Mouse (Mus musculus) liver, embryonic 15.5 days (tissue): Measurements from ENCODE around the gene Agrn. TPM values are rescaled to one million over a fixed set of nuclear protein-coding genes. Genes with fewer than 3 reads are reported as not detected.
A peak's percentile ranks its signal among the peaks of the same experiment; 100 is the strongest.

Source experiments
- ATAC-seq: fragments of 200-750 bp; cut with Nextera tagmentation; 2 replicates; pipeline ENCODE4 v1.8.0; 2017; ENCODE audit warnings: moderate number of reproducible peaks, mild to moderate bottlenecking, moderate library complexity; ENCODE audit not compliant: insufficient read depth
- H3K27ac ChIP-seq: fragments of 300-500 bp; sonication (generic); replicated peaks from 2 replicates; pipeline ENCODE4 v1.5.1; 2015; ENCODE audit warnings: mild to moderate bottlenecking, inconsistent platforms
- H3K27me3 ChIP-seq: fragments of 300-500 bp; sonication (generic); 2 replicates; pipeline ENCODE4 v1.6.1; 2015; ENCODE audit warnings: mild to moderate bottlenecking, inconsistent platforms
- H3K36me3 ChIP-seq: fragments of 300-500 bp; sonication (generic); replicated peaks from 2 replicates; pipeline ENCODE4 v1.6.1; 2015; ENCODE audit warnings: moderate library complexity, mild to moderate bottlenecking, inconsistent platforms
- H3K4me1 ChIP-seq: fragments of 300-500 bp; sonication (generic); replicated peaks from 2 replicates; pipeline ENCODE4 v1.6.1; 2015; ENCODE audit warnings: inconsistent platforms
- H3K4me2 ChIP-seq: fragments of 300-500 bp; sonication (generic); 2 replicates; pipeline ENCODE4 v1.6.1; 2015; ENCODE audit warnings: moderate library complexity, mild to moderate bottlenecking, inconsistent platforms
- H3K4me3 ChIP-seq: fragments of 300-500 bp; sonication (generic); replicated peaks from 2 replicates; pipeline ENCODE4 v1.5.1; 2015; ENCODE audit warnings: mild to moderate bottlenecking, inconsistent platforms
- H3K9ac ChIP-seq: fragments of 300-500 bp; sonication (generic); 2 replicates; pipeline ENCODE4 v1.6.1; 2015; ENCODE audit warnings: moderate library complexity, mild to moderate bottlenecking, inconsistent platforms
- H3K9me3 ChIP-seq: fragments of 300-500 bp; sonication (generic); replicated peaks from 2 replicates; pipeline ENCODE4 v1.6.1; 2016; ENCODE audit warnings: inconsistent platforms
- WGBS: fragments of 180-500 bp; shearing (Covaris S2); methylation state at CpG from one replicate; pipeline ENCODE4 v1.1.7; 2015; ENCODE audit warnings: mixed read lengths; ENCODE audit not compliant: insufficient replicate concordance; 5-methylcytosine and 5-hydroxymethylcytosine counted together
- polyA plus RNA-seq: library from polyadenylated mRNA; unstranded; fragments of >200 nt; fragmentation: Nextera tagmentation; extraction: Ambion mirVana; gene quantifications from 2 replicates; pipeline ENCODE4 v1.2.1, GENCODE M21; 2015

Gene Agrn
- polyA plus RNA-seq, 1 experiment from 2014 or later = 6.7 TPM

GRCm38 (mm10) chr4:156219936-156220335, 22.6 kb upstream of the Agrn start:
- H3K9ac ChIP-seq = no peak overlapping the region
- no peaks in the 10 kb centered on the region for H3K36me3 ChIP-seq
- H3K27ac ChIP-seq = no peak overlapping the region
- H3K27me3 ChIP-seq = peaks cover 37% of the 10 kb centered on the region
- H3K4me1 ChIP-seq = 0 out of 2 replicates have a peak, but pooled peaks cover 4% of the 10 kb centered on the region
- ATAC-seq = no peak
- no peak overlapping the region for H3K4me3 ChIP-seq
- H3K9me3 ChIP-seq = no peaks in the 10 kb centered on the region
- H3K4me2 ChIP-seq = no peak overlapping the region
- WGBS = 77% methylated on average over 11 of the region's 11 CpGs

DNA sequence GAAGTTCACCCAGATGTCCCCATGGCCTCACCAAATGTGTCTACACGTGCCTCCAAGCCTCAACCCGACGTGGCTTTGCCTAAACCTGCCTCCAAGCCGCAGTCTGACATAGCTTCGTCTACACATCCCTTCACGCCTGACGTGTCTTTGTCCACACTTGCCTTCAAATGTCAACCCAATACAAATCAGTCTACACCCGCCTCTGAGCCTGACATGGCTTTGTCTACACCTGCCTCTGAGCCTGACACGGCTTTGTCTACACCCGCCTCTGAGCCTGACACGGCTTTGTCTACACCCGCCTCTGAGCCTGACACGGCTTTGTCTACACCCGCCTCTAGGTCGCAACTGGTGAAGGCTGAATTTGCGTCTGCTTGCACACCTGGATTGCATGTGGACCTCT, 20.6 kb upstream of the Agrn start:
- Histone ChIP-seq H3K9ac (no peak overlapping the region), H3K27me3 (peaks cover 33% of the 10 kb centered on the region), H3K4me2 (no peak overlapping the region), H3K27ac (no peak overlapping the region), H3K4me3 (no peak overlapping the region), H3K4me1 (0 out of 2 replicates have a peak, but pooled peaks cover 4% of the 10 kb centered on the region), H3K36me3 (no peaks in the 10 kb centered on the region), H3K9me3 (no peaks in the 10 kb centered on the region)
- WGBS = 68% methylated on average over 16 of the region's 16 CpGs
- ATAC-seq = no peak

GRCm38 (mm10) chr4:156217022-156217669, 19.9 kb upstream of the Agrn start:
- Histone ChIP-seq H3K36me3 (no peaks in the 10 kb centered on the region), H3K4me3 (no peak overlapping the region), H3K27me3 (peaks cover 37% of the 10 kb centered on the region), H3K27ac (no peak overlapping the region), H3K4me2 (no peak overlapping the region), H3K4me1 (0 out of 2 replicates have a peak, but pooled peaks cover 4% of the 10 kb centered on the region), H3K9ac (no peak overlapping the region), H3K9me3 (no peaks in the 10 kb centered on the region)
- 71% methylated on average over 16 of the region's 16 CpGs for WGBS
- ATAC-seq = no peak

GRCm38 (mm10) chr4:156216196-156216595, 18.9 kb upstream of the Agrn start:
- Histone ChIP-seq H3K36me3 (no peaks in the 10 kb centered on the region), H3K27me3 (peaks cover 40% of the 10 kb centered on the region), H3K4me1 (0 out of 2 replicates have a peak, but pooled peaks cover 4% of the 10 kb centered on the region), H3K4me2 (no peak overlapping the region), H3K9ac (no peak overlapping the region), H3K27ac (no peak overlapping the region), H3K9me3 (no peaks in the 10 kb centered on the region), H3K4me3 (no peak overlapping the region)
- ATAC-seq = no peak
- WGBS = 70% methylated on average over 2 of the region's 2 CpGs

GRCm38 (mm10) chr4:156215649-156216048, 18.4 kb upstream of the Agrn start, which contains the start of gene Perm1:
Perm1 (plus strand) TSS chr4:156215868.
- ATAC-seq = no peak
- WGBS = 54% methylated on average over 4 of the region's 4 CpGs

GRCm38 (mm10) chr4:156213134-156213533, 15.8 kb upstream of the Agrn start:
- H3K27me3 ChIP-seq = peaks cover 45% of the 10 kb centered on the region
- H3K4me2 ChIP-seq = no peak overlapping the region
- 74% methylated on average over 13 of the region's 13 CpGs for WGBS
- H3K9ac ChIP-seq = no peak overlapping the region
- H3K36me3 ChIP-seq = no peaks in the 10 kb centered on the region
- no peak overlapping the region for H3K27ac ChIP-seq
- no peaks in the 10 kb centered on the region for H3K4me1 ChIP-seq
- no peak overlapping the region for H3K4me3 ChIP-seq
- ATAC-seq = no peak
- H3K9me3 ChIP-seq = no peaks in the 10 kb centered on the region

More at GRCm38 (mm10) chr4:156215649-156216048, 18.4 kb upstream of the Agrn start, which contains the start of gene Perm1:
- Histone ChIP-seq H3K4me1 (no peaks in the 10 kb centered on the region), H3K27me3 (peaks cover 41% of the 10 kb centered on the region), H3K9me3 (no peaks in the 10 kb centered on the region), H3K9ac (no peak within 1 kb of the TSS), H3K4me2 (no peak within 1 kb of the TSS), H3K4me3 (no peak within 1 kb of the TSS), H3K27ac (no peak within 1 kb of the TSS), H3K36me3 (no peaks in the 10 kb centered on the region)

- H3K4me2 ChIP-seq = no peak overlapping the region
- H3K27ac ChIP-seq = no peak overlapping the region
- no peaks in the 10 kb centered on the region for H3K4me1 ChIP-seq
- no peaks in the 10 kb centered on the region for H3K36me3 ChIP-seq
- 48% methylated on average over 13 of the region's 13 CpGs for WGBS
- H3K4me3 ChIP-seq = no peak overlapping the region
- ATAC-seq = no peak
- no peaks in the 10 kb centered on the region for H3K9me3 ChIP-seq
- H3K27me3 ChIP-seq = peaks cover 46% of the 10 kb centered on the region
- H3K9ac ChIP-seq = no peak overlapping the region
Observed at GRCm38 (mm10) chr4:156209963-156210635, 12.8 kb upstream of the Agrn start.

- Histone ChIP-seq H3K27me3 (peaks cover 54% of the 10 kb centered on the region), H3K9ac (no peak overlapping the region), H3K27ac (no peak overlapping the region), H3K9me3 (no peaks in the 10 kb centered on the region), H3K4me3 (no peak overlapping the region), H3K4me1 (peaks cover 11% of the 10 kb centered on the region), H3K4me2 (no peak overlapping the region), H3K36me3 (no peaks in the 10 kb centered on the region)
- no peak for ATAC-seq
- 65% methylated on average over 4 of the region's 4 CpGs for WGBS
Observed at GRCm38 (mm10) chr4:156208872-156209271, 11.6 kb upstream of the Agrn start.

DNA sequence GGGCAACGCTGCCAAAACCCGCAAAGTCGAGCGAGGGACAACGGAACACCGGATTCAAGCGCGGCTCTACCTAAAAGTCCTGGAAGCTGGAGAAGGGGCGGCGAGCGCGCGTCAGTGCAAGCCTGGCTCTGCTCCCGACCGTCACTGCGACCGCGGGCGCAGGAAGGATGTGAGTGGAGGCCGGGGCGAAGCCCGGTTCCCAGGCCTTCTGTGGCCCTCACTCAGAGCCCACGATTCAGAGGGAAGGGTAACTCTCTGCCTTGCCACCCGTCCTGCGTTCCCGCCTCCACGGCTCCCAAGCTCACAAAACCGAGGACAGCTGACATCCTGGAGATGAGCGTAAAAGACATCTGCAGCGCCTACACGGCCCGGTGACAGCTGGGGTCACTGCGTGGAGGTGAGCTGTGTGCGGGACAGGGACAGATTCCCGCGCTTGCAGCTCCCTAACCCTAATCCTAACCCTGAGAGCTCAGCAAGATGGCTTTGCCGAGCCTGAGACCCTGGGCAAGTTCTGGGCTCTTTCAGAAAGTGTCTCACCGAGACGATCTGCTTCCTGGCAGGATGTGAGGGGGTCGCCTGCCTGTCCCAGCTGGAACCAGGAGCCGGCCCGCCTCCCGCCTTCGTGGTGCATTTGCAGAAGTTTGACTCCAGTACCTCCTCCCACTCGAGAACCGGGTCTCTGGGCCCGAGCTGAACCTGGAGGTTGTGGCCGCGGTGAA, 6.3 kb upstream of the Agrn start:
- peak overlapping the region; percentile 70; the same call in 1 of the 2 replicates for H3K27ac ChIP-seq
- peak overlapping the region; percentile 90 for H3K4me2 ChIP-seq
- H3K27me3 ChIP-seq = peaks cover 68% of the 10 kb centered on the region
- peaks cover 58% of the 10 kb centered on the region for H3K4me1 ChIP-seq
- H3K4me3 ChIP-seq = peak overlapping the region; percentile 65
- H3K36me3 ChIP-seq = no peaks in the 10 kb centered on the region
- H3K9ac ChIP-seq = peak overlapping the region; percentile 61
- WGBS = under 1% methylated on average over 49 of the region's 49 CpGs
- no peaks in the 10 kb centered on the region for H3K9me3 ChIP-seq
- no peak for ATAC-seq

DNA sequence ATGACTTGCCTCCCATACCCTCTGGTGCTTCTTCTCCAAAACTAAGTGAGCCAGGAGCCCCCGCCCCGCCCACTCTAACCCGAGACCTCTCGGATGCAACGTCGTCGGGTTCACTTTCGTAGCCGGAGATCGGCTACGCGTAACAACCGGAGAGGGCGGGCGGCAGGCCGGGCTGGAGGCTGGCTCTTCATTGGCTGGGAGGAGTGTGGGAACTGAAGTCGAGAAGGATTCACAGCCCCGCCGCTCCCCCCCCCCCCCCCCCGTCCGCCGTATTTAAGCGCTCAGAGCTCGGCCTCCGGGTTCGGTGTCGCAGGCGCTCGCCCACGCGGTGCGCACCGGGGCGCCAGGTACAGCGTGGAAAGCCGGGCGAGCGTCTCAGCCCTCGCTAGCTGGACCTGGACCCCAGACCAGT, 5.7 kb upstream of the Agrn start, which contains the start of gene AW011738:
Gene AW011738 (plus strand): TSS at position 304 of the 412 bp plus-strand sequence.
- no peaks in the 10 kb centered on the region for H3K36me3 ChIP-seq
- ATAC-seq = peak; percentile 77
- peak within 1 kb of the TSS; percentile 90 for H3K4me2 ChIP-seq
- H3K9ac ChIP-seq = peak within 1 kb of the TSS; percentile 61
- H3K4me1 ChIP-seq = peaks cover 63% of the 10 kb centered on the region
- H3K9me3 ChIP-seq = no peaks in the 10 kb centered on the region
- H3K4me3 ChIP-seq = peak within 1 kb of the TSS; percentile 65
- peaks cover 70% of the 10 kb centered on the region for H3K27me3 ChIP-seq
- H3K27ac ChIP-seq = peak within 1 kb of the TSS; percentile 70
- WGBS = under 1% methylated on average over 34 of the region's 39 CpGs

- Histone ChIP-seq H3K27me3 (peaks cover 68% of the 10 kb centered on the region), H3K4me1 (peaks cover 68% of the 10 kb centered on the region)
Observed at GRCm38 (mm10) chr4:156202462-156202893, 5.2 kb upstream of the Agrn start.

More at GRCm38 (mm10) chr4:156202462-156202893, 5.2 kb upstream of the Agrn start:
- Histone ChIP-seq H3K27ac (peak overlapping the region; percentile 70), H3K4me2 (peak overlapping the region; percentile 90), H3K36me3 (no peaks in the 10 kb centered on the region), H3K9ac (peak overlapping the region; percentile 61; the same call in 1 of the 2 replicates), H3K9me3 (no peaks in the 10 kb centered on the region), H3K4me3 (peak overlapping the region; percentile 65)
- WGBS = 15% methylated on average over 12 of the region's 12 CpGs
- peak; percentile 76 for ATAC-seq
